In genomic region chr16:58512887-58513286, GRCm38 (mm10) we compare ENCODE assay signal across 8 mouse cellular contexts. TPM values are rescaled to one million over a fixed set of nuclear protein-coding genes. Genes with fewer than 3 reads are reported as not detected.
DNase-seq lines count a peak whose midpoint lies in the region; ATAC-seq and TF ChIP-seq lines count a peak whose summit lies in the region.

No protein-coding gene starts in this region.

- H3K9ac ChIP-seq in limb, embryonic 14.5 days (ENCODE audit: low read depth, low read length, severe bottlenecking) = no peak overlapping the region

- H3K4me2 ChIP-seq in limb, embryonic 14.5 days (replicated peaks; ENCODE audit: low read depth, low read length, severe bottlenecking) = no peak overlapping the region

- no peaks in the 10 kb centered on the region for H3K27me3 ChIP-seq in testis, adult 2 months (ENCODE audit: control insufficient read depth, insufficient read depth, low read length)
- H3K27me3 ChIP-seq in limb, embryonic 14.5 days (ENCODE audit: control insufficient read depth, insufficient read depth, low read length) = no peaks in the 10 kb centered on the region

- 26% methylated on average over 3 of the region's 3 CpGs for WGBS in limb, embryonic 14.5 days

- no peak for TF ChIP-seq POLR2A in testis, adult 2 months (IDR thresholded peaks at IDR 0.05; ENCODE audit: control insufficient read depth, low read depth, low read length)
- TF ChIP-seq POLR2A in limb, embryonic 14.5 days (IDR thresholded peaks at IDR 0.05; ENCODE audit: borderline replicate concordance, extremely low read depth, insufficient read depth, insufficient read length) = no peak

- H3K4me1 ChIP-seq in testis, adult 2 months (ENCODE audit: control insufficient read depth, insufficient read depth, low read length) = peaks cover 6% of the 10 kb centered on the region
- peaks cover 21% of the 10 kb centered on the region for H3K4me1 ChIP-seq in limb, embryonic 14.5 days (ENCODE audit: control insufficient read depth, insufficient read depth, low read length)

- ATAC-seq in limb, embryonic 14.5 days (ENCODE audit: low FRiP score, low read depth) = peak; percentile 58; the same call in 1 of the 2 replicates

- peak; percentile 4 for DNase-seq in cerebellum, adult 11 months
- DNase-seq in cerebellum, adult 8-10 months = no peak
- no peak for DNase-seq in testis, postnatal 14 days (ENCODE audit: low spot score)
- DNase-seq in heart, postnatal 4 days = peak; percentile 39
- no peak for DNase-seq in limb, embryonic 14.5 days (ENCODE audit: low spot score)
- no peak for DNase-seq in urinary bladder, postnatal 10 days (ENCODE audit: low spot score)
- no peak for DNase-seq in layer of hippocampus, adult 11-12 months (ENCODE audit: low spot score)

- H3K36me3 ChIP-seq in testis, adult 2 months (ENCODE audit: control insufficient read depth, insufficient read depth, low read length) = no peaks in the 10 kb centered on the region
- no peaks in the 10 kb centered on the region for H3K36me3 ChIP-seq in limb, embryonic 14.5 days (ENCODE audit: control insufficient read depth, insufficient read depth, low read length)

- TF ChIP-seq CTCF in testis, adult 2 months (IDR thresholded peaks at IDR 0.05; ENCODE audit: control insufficient read depth, insufficient read depth, insufficient replicate concordance, low read depth, low read length) = no peak

- H3K4me3 ChIP-seq in testis, adult 2 months (ENCODE audit: control insufficient read depth, low read depth, low read length) = no peak overlapping the region
- H3K4me3 ChIP-seq in limb, embryonic 14.5 days (replicated peaks; ENCODE audit: low read length) = no peak overlapping the region

- H3K27ac ChIP-seq in testis, adult 2 months (ENCODE audit: control insufficient read depth, insufficient read depth, low read depth, low read length) = peak overlapping the region; percentile 32; the same call in 1 of the 2 replicates
- peak overlapping the region; percentile 55; the same call in 1 of the 2 replicates for H3K27ac ChIP-seq in limb, embryonic 14.5 days (replicated peaks; ENCODE audit: low read depth, low read length)

- H3K9me3 ChIP-seq in limb, embryonic 14.5 days (ENCODE audit: control insufficient read depth, low read length) = no peaks in the 10 kb centered on the region

RNA-seq across cellular contexts. Expression of gene St3gal6, which starts 11.2 kb away (rescaled TPM):
- polyA plus RNA-seq in testis, adult 2 months (2012; rRNA removed) = 24.2 and 27.0 TPM in 2 replicates
- total RNA-seq in heart, postnatal 4 days (2021) = 10 to 100 TPM; 23.4 to 29.1 TPM
- 14.4 and 15.2 TPM in 2 replicates for polyA plus RNA-seq in limb, embryonic 14.5 days (2012; rRNA removed)
- 12.8 and 15.2 TPM in 2 replicates for polyA plus RNA-seq in limb, embryonic 14.5 days (2014; fragmentation: Nextera tagmentation; extraction: Ambion mirVana)

Comparison
In these comparisons a context has a peak if more than half of its experiments do, and no peak if none do; other contexts are left out.
1. DNase-seq: peak in cerebellum, adult 11 months (single experiment) and heart, postnatal 4 days (single experiment); none in cerebellum, adult 8-10 months (single experiment), testis, postnatal 14 days (single experiment), limb, embryonic 14.5 days (single experiment), urinary bladder, postnatal 10 days (single experiment) and layer of hippocampus, adult 11-12 months (single experiment).